Mouse (Mus musculus) brain, embryonic 14.5 days (tissue): Measurements from ENCODE around the gene Ang2. TPM values are rescaled to one million over a fixed set of nuclear protein-coding genes. Genes with fewer than 3 reads are reported as not detected.
"Not testable (repeated sequence)": the region's sequence is repeated elsewhere in the genome, so short reads cannot be mapped to it uniquely, and the experiment has no call there.

Experiments used
- DNase-seq: peaks from one replicate; pipeline ENCODE4 v3.0.0-alpha.2; 2011; ENCODE audit warnings: low read depth
- CTCF ChIP-seq: fragments of 200-500 bp; IDR thresholded peaks from 2 replicates; pipeline ENCODE4 v1.5.1; 2012; ENCODE audit warnings: inconsistent platforms, mild to moderate bottlenecking, moderate library complexity, borderline replicate concordance; ENCODE audit not compliant: insufficient read depth, insufficient read length; ENCODE audit errors: extremely low read depth
- POLR2A ChIP-seq: fragments of 200-500 bp; IDR thresholded peaks from 2 replicates; pipeline ENCODE4 v1.6.1; 2012; ENCODE audit warnings: mild to moderate bottlenecking, inconsistent platforms, borderline replicate concordance; ENCODE audit not compliant: poor library complexity, insufficient read depth, insufficient read length, severe bottlenecking; ENCODE audit errors: extremely low read depth
- polyA plus RNA-seq: library from polyadenylated mRNA; depleted of rRNA; stranded (reverse); fragments of >200 nt; gene quantifications from 2 replicates; pipeline ENCODE4 v1.2.3, GENCODE M21; 2012; rRNA removed

Ang2 gene
- not detected in 2 replicates for polyA plus RNA-seq

- DNase-seq: no peak
- TF ChIP-seq POLR2A (no peak), CTCF (no peak)
Observed at GRCm38 (mm10) chr14:51199098-51200023, at the start of gene Ang2. Gene Ang2, minus strand, starts transcription at chr14:51199148.

DNA sequence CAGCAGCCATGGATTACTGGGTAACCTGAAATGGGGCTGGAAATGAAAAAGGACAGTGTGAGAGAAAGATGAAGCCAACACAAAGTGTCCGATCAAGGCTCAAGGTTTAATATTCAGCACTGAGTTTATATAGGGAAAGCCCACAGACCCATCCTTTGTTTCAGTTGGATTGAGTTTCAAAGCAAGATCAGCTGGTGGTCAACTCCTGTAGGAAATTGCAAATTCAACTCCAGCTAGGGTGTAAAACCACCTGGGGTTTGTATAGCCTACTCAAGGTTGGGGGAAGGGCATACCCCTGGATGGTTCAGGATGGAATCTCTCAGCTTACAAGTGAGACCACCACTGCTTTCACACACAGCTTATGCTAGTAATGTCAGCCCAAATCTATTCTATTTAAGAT is 48.8 kb upstream of the Ang2 start:
- DNase-seq: no peak
- TF ChIP-seq CTCF (no peak), POLR2A (no peak)

- DNase-seq: peak; percentile 56
- TF ChIP-seq POLR2A (no peak), CTCF (peak; percentile 61; the same call in 1 of the 2 replicates)
Observed at GRCm38 (mm10) chr14:51240899-51241298, 42.0 kb upstream of the Ang2 start.

DNA sequence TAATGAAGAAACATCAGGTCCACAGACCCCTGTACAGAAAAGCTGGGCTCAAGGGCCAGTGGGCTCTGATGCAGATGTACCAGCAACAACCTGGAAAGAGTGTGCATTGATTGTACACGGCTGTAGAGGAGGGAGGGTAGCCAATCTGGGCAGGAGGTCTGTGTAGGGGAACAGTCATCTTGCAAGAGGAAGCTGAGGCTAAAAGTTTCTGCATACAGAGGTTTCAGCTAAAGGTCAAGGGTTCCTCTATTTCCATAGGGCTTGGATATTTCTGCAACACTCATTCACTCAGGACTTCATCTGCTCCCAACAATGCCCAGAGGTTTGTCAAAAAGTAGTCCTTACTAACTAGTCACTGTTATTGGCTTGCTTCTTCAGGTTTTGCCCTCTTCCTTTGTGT is 38.5 kb upstream of the Ang2 start:
- not testable (repeated sequence) for DNase-seq

GRCm38 (mm10) chr14:51229657-51230056 is 30.7 kb upstream of the Ang2 start:
- DNase-seq: not testable (repeated sequence)

DNA sequence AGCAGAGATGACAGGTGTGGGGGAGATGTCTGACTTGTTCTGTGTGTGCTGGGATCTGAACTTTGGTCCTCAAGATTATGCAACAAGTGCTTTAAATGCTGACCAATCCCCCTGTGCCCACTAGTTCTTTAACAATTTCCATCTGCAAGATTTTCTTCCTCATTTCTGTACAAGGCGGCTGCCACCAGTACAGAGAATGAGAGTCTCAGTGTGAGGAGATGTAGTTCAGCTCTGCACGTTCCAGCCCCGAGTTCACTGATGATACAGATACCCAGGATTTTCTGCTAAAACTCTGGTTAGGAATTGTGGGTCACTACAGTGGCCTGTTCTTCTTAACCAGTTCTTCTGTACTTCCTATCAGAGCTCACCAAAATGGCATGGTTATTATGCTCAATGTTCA is 21.1 kb upstream of the Ang2 start:
- DNase-seq: not testable (repeated sequence)

DNA sequence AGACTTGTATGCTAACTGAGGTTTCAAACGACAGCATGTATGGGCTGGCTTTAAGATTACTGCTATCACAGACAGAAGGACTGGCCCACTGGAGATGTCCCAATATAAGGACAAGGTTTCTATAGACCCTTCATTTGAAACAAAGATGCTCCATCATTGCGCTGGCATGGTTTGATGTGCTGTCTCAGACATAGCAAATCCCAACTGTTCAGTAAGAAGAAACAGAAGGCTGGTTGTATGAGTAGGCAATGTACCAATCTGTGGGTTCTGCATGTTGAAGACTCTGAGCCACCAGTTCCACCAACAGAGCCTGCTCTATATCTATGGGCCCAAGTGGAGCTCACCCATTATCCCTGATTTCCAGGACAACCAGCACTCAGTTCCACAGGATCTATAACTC is 4.2 kb upstream of the Ang2 start, which contains the start of gene Ear14:
TSS of gene Ear14 (plus strand) at position 277 of the 400 bp plus-strand sequence.
- DNase-seq: no peak
- no peak for TF ChIP-seq CTCF
- TF ChIP-seq POLR2A: no peak

GRCm38 (mm10) chr14:51200466-51200865 is 1.5 kb upstream of the Ang2 start:
- TF ChIP-seq POLR2A: no peak
- TF ChIP-seq CTCF: no peak
- no peak for DNase-seq

DNA sequence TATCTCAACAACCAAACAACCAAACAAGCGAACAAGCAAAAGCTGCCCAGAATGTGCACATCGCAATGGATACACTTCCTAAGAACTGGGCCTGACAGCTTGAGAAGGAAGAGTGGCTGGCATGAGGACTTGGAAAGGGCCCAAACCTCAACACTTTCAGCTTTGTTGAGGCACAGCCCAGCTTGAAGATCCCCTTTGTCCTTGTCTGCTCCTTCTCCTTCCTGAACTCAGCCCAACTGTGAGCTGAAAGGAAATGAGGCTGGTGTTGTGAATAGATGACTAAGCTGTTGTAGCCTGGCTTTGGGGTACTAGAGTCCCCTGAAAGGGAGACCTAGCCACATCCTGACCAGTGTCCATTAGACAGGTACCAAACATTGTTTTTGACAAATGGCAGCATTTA is 1.1 kb upstream of the Ang2 start:
- TF ChIP-seq POLR2A: no peak
- no peak for TF ChIP-seq CTCF
- DNase-seq: peak; percentile 8

- no peak for DNase-seq
- TF ChIP-seq POLR2A (no peak), CTCF (no peak)
Observed at GRCm38 (mm10) chr14:51195681-51196080, 3.3 kb downstream of the Ang2 start.

GRCm38 (mm10) chr14:51181051-51181450 is 17.9 kb downstream of the Ang2 start:
- DNase-seq: not testable (repeated sequence)

- TF ChIP-seq CTCF (no peak), POLR2A (no peak)
- no peak for DNase-seq
Observed at GRCm38 (mm10) chr14:51173843-51174242, 25.1 kb downstream of the Ang2 start.

GRCm38 (mm10) chr14:51172947-51173346 is 26.0 kb downstream of the Ang2 start:
- not testable (repeated sequence) for DNase-seq
